Mouse (Mus musculus) C2C12 (cell line): ENCODE measurements at regions not wholly inside any gene's neighbourhood (a gene's known extent, or its start where the extent isn't known, plus 50 kb on each side); places are given as distances from the start of the nearest gene placed in this dataset.

Source experiments
- H3K27me3 ChIP-seq: one replicate; pipeline ENCODE4 v1.6.1; 2011; ENCODE audit not compliant: control insufficient read depth, insufficient read depth, insufficient read length
- H3K36me3 ChIP-seq: one replicate; pipeline ENCODE4 v1.6.1; 2011; ENCODE audit not compliant: control insufficient read depth, insufficient read depth
- H3K4me3 ChIP-seq: one replicate; pipeline ENCODE4 v1.5.1; 2011; ENCODE audit warnings: mild to moderate bottlenecking, control low read depth; ENCODE audit not compliant: poor library complexity, insufficient read depth, severe bottlenecking
- H3K79me2 ChIP-seq: one replicate; pipeline ENCODE4 v1.6.1; 2011; ENCODE audit not compliant: control insufficient read depth, insufficient read depth
- H3K79me3 ChIP-seq: one replicate; pipeline ENCODE4 v1.6.1; 2011; ENCODE audit warnings: low read depth, control low read depth
- H3ac ChIP-seq: one replicate; pipeline ENCODE3; 2011; ENCODE audit warnings: low read depth; ENCODE audit not compliant: control insufficient read depth, insufficient read length
- CEBPB ChIP-seq: IDR thresholded peaks from one replicate; pipeline ENCODE4 v1.6.1; 2011; ENCODE audit warnings: low read depth, mild to moderate bottlenecking, control low read depth, moderate library complexity
- CTCF ChIP-seq: IDR thresholded peaks from one replicate; pipeline ENCODE4 v1.5.1; 2011; ENCODE audit not compliant: control insufficient read depth, insufficient read depth, insufficient read length
- FOSL1 ChIP-seq: IDR thresholded peaks from one replicate; pipeline ENCODE4 v1.8.0; 2011; ENCODE audit warnings: mild to moderate bottlenecking, low read length; ENCODE audit not compliant: poor library complexity, insufficient read depth, severe bottlenecking
- MAX ChIP-seq: IDR thresholded peaks from one replicate; pipeline ENCODE4 v1.6.1; 2011; ENCODE audit warnings: mild to moderate bottlenecking, control low read depth
- MYOD1 ChIP-seq: IDR thresholded peaks from one replicate; pipeline ENCODE4 v1.6.1; 2011; ENCODE audit warnings: low read depth; ENCODE audit not compliant: control insufficient read depth, insufficient read length
- MYOG ChIP-seq: IDR thresholded peaks from one replicate; pipeline ENCODE4 v1.6.1; 2011; ENCODE audit not compliant: control insufficient read depth, insufficient read length; ENCODE audit errors: extremely low read depth
- USF1 ChIP-seq: IDR thresholded peaks from one replicate; pipeline ENCODE4 v1.6.1; 2011; ENCODE audit warnings: low read depth, mild to moderate bottlenecking, control low read depth, moderate library complexity

DNA sequence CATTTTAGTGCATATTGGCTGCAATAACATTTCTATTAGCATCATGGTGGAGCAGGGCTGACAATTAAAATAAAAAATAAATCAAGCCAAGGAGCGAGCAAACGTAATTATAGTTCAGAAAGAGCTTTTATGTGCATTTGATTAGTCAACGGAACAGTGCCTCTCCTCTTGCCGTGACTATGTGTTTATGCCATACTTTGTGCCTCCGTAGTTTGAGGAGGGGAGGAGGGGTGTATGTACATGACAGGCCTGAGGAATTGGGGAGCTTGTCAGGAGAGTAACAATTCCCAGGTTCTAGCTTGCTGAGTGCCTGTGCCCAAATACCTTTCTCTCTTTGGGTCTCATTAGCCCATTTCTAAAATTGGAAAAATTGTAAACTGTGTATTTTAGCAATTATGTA is 111.1 kb upstream of the Irx6 start:
- no peaks in the 10 kb centered on the region for H3K27me3 ChIP-seq
- TF ChIP-seq CTCF (no peak), USF1 (no peak), MYOG (no peak), MAX (no peak), MYOD1 (no peak), CEBPB (no peak), FOSL1 (no peak)
- no peak overlapping the region for H3ac ChIP-seq
- H3K79me2 ChIP-seq, result no peaks in the 10 kb centered on the region
- H3K36me3 ChIP-seq, result no peaks in the 10 kb centered on the region
- no peaks in the 10 kb centered on the region for H3K79me3 ChIP-seq
- H3K4me3 ChIP-seq, result no peak overlapping the region

DNA sequence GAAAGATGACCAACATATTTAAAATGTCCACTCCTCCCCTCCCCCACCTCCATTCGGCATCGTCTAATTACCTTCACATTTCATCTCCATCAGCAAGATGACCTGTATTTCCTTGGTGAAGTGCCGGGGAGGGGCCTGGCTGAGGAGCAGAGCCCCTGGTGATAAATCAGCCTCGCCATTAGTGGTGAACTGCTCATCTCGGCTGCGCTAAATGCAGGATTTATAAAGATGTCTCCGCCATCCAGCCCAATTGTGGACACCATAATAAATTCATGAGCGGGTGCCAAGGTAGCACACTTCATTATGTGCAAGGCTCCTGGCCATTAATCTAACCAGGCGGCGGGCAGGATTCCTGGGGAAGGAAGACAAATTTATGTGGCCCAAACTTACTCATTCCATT is 104.4 kb upstream of the Irx6 start:
- TF ChIP-seq USF1 (no peak), MYOG (no peak), MAX (no peak), CEBPB (no peak), MYOD1 (no peak), FOSL1 (no peak), CTCF (no peak)
- no peak overlapping the region for H3ac ChIP-seq

DNA sequence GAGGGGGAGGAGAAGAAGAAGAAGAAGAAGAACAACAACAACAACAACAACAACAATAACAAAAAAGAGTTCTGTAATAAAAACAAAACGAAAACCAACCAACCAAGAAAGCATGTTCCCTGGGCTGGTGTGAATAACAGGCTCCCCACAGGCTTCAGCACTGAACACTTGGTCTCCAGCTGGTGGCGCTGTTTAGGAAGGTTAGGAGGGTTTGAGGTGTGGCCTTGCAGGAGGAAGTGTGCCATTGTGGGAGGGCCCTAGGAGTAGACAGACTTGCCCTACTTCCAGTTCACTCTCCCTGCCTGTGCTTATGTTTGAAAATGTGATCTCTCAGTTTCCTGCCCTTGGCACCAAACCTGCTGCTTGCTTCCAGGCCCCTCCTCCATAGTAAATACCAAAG is 94.6 kb upstream of the Irx6 start:
- TF ChIP-seq FOSL1 (no peak), MYOG (no peak), CEBPB (no peak), MAX (no peak), USF1 (no peak), MYOD1 (no peak), CTCF (no peak)
- Histone ChIP-seq H3K4me3 (no peak overlapping the region), H3K79me3 (no peaks in the 10 kb centered on the region)

More for the DNA sequence above, 104.4 kb upstream of the Irx6 start:
- Histone ChIP-seq H3K36me3 (no peaks in the 10 kb centered on the region), H3K79me2 (no peaks in the 10 kb centered on the region), H3K27me3 (no peaks in the 10 kb centered on the region), H3K79me3 (no peaks in the 10 kb centered on the region), H3K4me3 (no peak overlapping the region)

DNA sequence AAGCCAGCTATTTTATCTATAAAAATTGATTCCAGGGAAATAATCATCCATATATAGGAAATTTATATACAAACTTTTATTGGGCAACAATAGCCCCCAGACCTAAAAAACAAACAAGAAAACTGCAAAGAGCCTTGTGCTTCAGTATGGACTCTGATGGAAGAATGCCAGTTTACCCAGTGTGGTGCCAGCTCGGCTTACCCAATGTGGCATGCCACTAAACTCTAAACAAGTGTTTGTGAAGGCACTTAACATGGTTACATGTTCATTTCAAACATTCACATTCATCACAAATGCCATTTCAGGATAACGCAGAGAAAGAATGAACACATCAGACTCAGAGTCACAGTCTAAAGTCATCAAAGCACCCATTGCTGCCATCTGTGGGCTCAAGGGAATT is 93.0 kb upstream of the Irx6 start:
- Histone ChIP-seq H3K79me3 (no peaks in the 10 kb centered on the region), H3K79me2 (no peaks in the 10 kb centered on the region), H3K36me3 (no peaks in the 10 kb centered on the region), H3K27me3 (no peaks in the 10 kb centered on the region), H3ac (no peak overlapping the region), H3K4me3 (no peak overlapping the region)
- TF ChIP-seq MYOD1 (no peak), CEBPB (no peak), CTCF (no peak), FOSL1 (no peak), MYOG (no peak), MAX (no peak), USF1 (no peak)

More for the DNA sequence above, 94.6 kb upstream of the Irx6 start:
- Histone ChIP-seq H3K27me3 (no peaks in the 10 kb centered on the region), H3K36me3 (no peaks in the 10 kb centered on the region), H3ac (no peak overlapping the region), H3K79me2 (no peaks in the 10 kb centered on the region)

DNA sequence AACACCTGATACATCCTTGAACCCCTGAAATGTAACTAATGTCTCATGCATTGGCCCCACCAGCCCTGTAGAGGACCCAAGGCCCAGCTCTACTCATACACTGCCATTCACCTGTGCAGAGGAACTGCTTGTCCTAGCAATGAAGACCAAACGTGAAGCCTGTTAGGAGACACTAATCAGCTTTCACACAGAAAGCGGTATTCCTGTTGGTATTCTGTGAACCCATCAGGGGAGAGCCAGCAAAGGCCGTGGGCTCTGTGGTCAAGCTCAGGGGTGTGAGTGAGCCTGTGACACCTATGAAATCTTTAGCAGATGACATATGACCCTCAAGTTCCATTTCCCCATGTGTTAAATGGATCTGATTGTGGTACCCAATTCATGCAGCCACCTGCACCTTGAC is 73.3 kb upstream of the Irx6 start:
- no peaks in the 10 kb centered on the region for H3K79me2 ChIP-seq
- TF ChIP-seq MAX (no peak), CTCF (no peak), USF1 (no peak), CEBPB (no peak), FOSL1 (no peak), MYOD1 (no peak), MYOG (no peak)

GRCm38 (mm10) chr8:92602973-92603372 is 71.1 kb upstream of the Irx6 start:
- Histone ChIP-seq H3K79me3 (no peaks in the 10 kb centered on the region), H3ac (no peak overlapping the region), H3K79me2 (no peaks in the 10 kb centered on the region), H3K27me3 (no peaks in the 10 kb centered on the region), H3K36me3 (no peaks in the 10 kb centered on the region), H3K4me3 (no peak overlapping the region)
- no peak for TF ChIP-seq USF1

More for the DNA sequence above, 73.3 kb upstream of the Irx6 start:
- Histone ChIP-seq H3K36me3 (no peaks in the 10 kb centered on the region), H3K79me3 (no peaks in the 10 kb centered on the region), H3K4me3 (no peak overlapping the region), H3ac (no peak overlapping the region), H3K27me3 (no peaks in the 10 kb centered on the region)

DNA sequence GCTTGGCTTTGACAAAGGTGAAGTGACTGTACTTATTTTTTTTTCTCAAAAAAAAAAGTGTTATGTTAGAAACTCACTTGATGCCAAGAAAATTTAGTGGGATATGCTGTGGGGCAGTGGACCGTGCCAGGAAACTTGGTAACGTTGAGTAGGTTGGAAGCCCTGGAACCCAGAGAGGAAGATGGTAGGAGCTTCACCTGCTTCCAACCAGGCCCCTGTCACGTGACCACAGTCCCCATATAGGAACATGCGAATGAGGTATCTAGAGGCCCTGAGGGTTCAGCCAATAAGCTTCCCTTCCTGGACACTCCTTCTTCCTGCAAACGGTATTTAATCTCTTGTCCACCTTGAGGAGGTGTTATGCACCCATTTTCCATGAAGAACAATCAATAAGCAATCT is 68.5 kb upstream of the Irx6 start:
- Histone ChIP-seq H3ac (no peak overlapping the region), H3K36me3 (no peaks in the 10 kb centered on the region), H3K79me2 (no peaks in the 10 kb centered on the region), H3K4me3 (no peak overlapping the region), H3K79me3 (no peaks in the 10 kb centered on the region), H3K27me3 (no peaks in the 10 kb centered on the region)
- TF ChIP-seq CTCF (no peak), USF1 (peak; percentile 1), MYOG (no peak), MAX (no peak), CEBPB (no peak), FOSL1 (no peak)
